Mouse (Mus musculus): Measurements from ENCODE around the gene Ints14.

DNA sequence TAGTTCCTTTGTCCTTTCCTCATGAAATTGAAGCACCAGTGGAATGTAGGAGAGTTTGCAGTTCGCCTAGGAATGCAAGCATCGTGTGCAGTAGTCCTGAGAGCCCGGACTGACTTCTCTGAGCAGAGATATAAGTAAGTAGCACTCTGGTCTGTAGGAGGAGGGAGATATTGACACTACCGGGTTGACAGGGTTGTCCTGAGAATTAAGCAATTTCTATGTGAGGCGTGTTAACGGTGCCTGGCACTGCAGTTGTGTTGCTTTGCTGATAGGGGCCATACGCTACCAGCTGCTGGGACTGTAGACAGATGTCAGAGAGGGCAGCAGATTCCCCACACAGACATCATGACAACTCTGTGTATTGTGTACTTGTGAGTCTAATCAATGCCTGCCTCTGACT, 7.5 kb upstream of the Ints14 start:
- peak; percentile 62 for TF ChIP-seq EP300 (IDR thresholded peaks at IDR 0.05; ENCODE audit: low read depth)
- TF ChIP-seq CTCF (IDR thresholded peaks at IDR 0.05; ENCODE audit: low read depth) = no peak
